Mouse (Mus musculus): ENCODE results near the gene Ctrc. TPM values are rescaled to one million over a fixed set of nuclear protein-coding genes. Genes with fewer than 3 reads are reported as not detected.

The Ctrc gene
- 4.7 TPM in 1 of 2 replicates, not detected in the other for polyA plus RNA-seq (2012; rRNA removed)

DNA sequence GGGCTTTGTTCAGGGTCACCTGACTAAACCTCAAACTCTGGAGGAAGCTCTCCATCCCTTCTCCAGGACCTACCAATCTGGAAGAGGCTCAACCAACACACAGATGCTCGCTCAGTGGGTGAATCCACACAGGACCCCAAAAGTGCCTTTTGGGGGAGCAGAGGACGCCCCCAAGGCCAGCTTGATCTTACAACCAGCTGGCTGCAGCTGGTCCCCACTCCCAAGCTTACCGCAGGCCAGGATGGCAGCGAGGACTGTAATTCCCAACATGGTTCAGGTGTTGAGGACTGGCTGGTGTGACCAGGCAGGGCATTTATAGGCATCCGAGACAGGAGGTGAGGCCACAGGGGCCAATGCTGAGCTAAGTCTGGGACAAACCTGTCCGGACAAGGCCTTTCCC lies at the start of gene Ctrc:
Gene Ctrc (minus strand): TSS at position 361 of the 400 bp plus-strand sequence.
- Histone ChIP-seq H3K4me3 (replicated peaks; ENCODE audit: extremely low read depth, low read depth, low read length) (no peak within 1 kb of the TSS), H3K4me1 (ENCODE audit: control insufficient read depth, insufficient read depth, low read length) (no peaks in the 10 kb centered on the region)
- 86% methylated on average over 6 of the region's 6 CpGs for WGBS
- DNase-seq = no peak
- TF ChIP-seq CTCF (IDR thresholded peaks at IDR 0.05; ENCODE audit: insufficient read depth, low read length) (no peak), POLR2A (IDR thresholded peaks at IDR 0.05; ENCODE audit: borderline replicate concordance, extremely low read depth, low read depth, low read length) (no peak)

DNA sequence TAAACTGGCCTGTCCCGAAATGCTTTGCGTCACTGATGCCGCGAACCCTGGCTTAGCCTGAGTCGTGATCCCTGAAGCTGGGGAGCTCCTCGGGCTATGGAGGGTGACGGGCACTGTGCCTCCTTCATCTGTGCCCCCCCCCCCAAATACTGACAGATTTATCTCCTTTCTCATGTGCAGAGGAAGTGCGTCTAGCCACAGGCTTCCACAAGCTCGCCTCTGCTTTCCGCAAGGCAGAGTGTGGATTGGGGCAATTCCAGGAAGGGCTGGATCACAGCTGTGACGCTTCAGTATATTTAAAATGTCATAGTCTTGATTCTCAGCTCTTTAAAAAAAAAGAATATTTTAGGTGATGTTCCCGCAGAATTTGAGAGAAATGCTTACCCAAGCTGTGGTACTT lies 49.6 kb upstream of the Ctrc start:
- DNase-seq = no peak
- no peak overlapping the region for H3K4me3 ChIP-seq (replicated peaks; ENCODE audit: extremely low read depth, low read depth, low read length)
- 40% methylated on average over 12 of the region's 12 CpGs for WGBS

DNA sequence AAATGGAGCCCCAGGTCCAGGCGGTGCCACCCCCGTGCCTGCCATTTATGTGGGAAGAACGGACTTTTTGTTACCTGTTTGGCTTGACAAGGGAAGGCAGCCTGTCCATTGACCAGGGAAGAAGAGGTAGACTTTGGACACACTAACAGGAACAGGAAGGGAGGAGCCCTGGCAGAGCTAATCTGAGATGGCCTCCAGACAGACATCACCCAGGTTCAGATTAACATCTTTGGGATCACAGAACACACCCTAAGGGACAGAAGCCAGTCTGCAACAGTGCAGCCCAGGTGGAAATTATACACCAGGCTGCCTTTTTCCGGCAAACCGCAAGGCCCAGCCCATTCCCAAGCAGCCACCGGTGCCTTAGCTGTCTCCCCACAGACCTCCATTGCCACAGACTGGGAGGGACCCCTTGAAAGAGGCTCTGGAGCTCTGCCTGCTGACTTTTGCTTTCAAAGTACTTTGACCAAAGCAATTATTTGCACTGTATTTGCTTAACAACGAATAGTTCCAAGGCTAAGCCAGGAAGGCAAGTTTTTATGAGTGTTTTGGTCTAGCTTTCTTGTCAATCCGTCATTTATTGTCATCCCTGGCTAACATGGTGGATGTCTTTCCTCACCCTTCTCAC lies 47.1 kb upstream of the Ctrc start:
- no peak for DNase-seq
- no peak for TF ChIP-seq CTCF (IDR thresholded peaks at IDR 0.05; ENCODE audit: insufficient read depth, low read length)
- WGBS = 75% methylated on average over 8 of the region's 8 CpGs
- H3K4me1 ChIP-seq (ENCODE audit: control insufficient read depth, insufficient read depth, low read length) = no peaks in the 10 kb centered on the region
- no peak overlapping the region for H3K4me3 ChIP-seq (replicated peaks; ENCODE audit: extremely low read depth, low read depth, low read length)

More for the DNA sequence above, 49.6 kb upstream of the Ctrc start:
- TF ChIP-seq POLR2A (IDR thresholded peaks at IDR 0.05; ENCODE audit: borderline replicate concordance, extremely low read depth, low read depth, low read length) (no peak), CTCF (IDR thresholded peaks at IDR 0.05; ENCODE audit: insufficient read depth, low read length) (no peak)
- no peaks in the 10 kb centered on the region; the same call in 1 of the 2 replicates for H3K4me1 ChIP-seq (ENCODE audit: control insufficient read depth, insufficient read depth, low read length)

DNA sequence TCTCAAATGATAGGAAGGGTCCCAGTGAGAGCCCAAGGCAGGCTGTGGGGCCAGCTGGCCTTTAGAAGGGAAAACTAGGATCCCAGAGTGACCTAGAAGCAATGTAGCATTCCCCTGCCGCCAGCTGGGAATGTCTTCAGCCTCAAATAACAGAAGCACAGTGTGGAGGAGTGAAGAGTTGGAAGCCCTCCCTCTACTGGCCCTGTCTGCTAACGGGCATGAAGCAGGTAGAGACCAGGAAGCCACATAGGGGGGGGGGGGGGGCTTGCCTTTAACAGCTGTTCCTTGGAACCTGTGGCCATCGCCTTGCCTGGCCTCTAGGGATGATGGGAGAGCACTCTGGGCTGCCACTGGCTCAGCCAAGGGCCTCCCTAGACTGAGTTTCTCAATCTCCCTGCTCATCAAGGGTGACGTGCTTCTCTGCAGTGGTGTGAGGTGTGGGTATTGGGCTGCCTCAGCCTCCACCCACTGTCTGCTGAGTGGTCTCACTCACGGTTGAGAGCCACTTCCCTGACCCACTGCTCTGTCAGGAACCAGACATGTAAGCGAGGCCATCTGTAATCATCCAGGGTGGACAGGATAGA lies 40.3 kb upstream of the Ctrc start:
- Histone ChIP-seq H3K4me1 (ENCODE audit: control insufficient read depth, insufficient read depth, low read length) (no peaks in the 10 kb centered on the region), H3K4me3 (replicated peaks; ENCODE audit: extremely low read depth, low read depth, low read length) (no peak overlapping the region)
- TF ChIP-seq POLR2A (IDR thresholded peaks at IDR 0.05; ENCODE audit: borderline replicate concordance, extremely low read depth, low read depth, low read length) (no peak), CTCF (IDR thresholded peaks at IDR 0.05; ENCODE audit: insufficient read depth, low read length) (no peak)
- 37% methylated on average over 6 of the region's 6 CpGs for WGBS
- DNase-seq = no peak

DNA sequence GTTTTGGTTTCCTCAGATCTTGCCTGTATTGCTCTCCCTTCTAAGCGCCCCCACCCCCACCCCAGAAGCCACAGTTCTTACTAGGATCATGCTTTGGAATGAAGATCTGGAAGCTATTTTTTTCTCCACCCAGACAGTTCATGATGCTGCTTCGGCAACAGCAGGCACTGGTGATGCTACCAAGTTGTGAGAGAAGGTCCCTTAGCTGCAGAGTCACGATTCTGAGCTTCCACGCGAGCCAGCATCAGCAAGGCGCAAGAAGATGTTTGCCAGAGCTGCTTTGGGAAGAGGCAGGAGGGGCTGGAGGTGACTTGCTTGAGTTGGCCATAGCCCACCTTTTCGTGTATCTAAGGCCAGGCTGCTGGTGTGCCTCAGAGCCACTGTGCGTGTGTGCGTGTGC lies 39.3 kb upstream of the Ctrc start:
- TF ChIP-seq CTCF (IDR thresholded peaks at IDR 0.05; ENCODE audit: insufficient read depth, low read length) (no peak), POLR2A (IDR thresholded peaks at IDR 0.05; ENCODE audit: borderline replicate concordance, extremely low read depth, low read depth, low read length) (no peak)
- no peak for DNase-seq
- 67% methylated on average over 9 of the region's 9 CpGs for WGBS
- no peak overlapping the region for H3K4me3 ChIP-seq (replicated peaks; ENCODE audit: extremely low read depth, low read depth, low read length)
- H3K4me1 ChIP-seq (ENCODE audit: control insufficient read depth, insufficient read depth, low read length) = no peaks in the 10 kb centered on the region

DNA sequence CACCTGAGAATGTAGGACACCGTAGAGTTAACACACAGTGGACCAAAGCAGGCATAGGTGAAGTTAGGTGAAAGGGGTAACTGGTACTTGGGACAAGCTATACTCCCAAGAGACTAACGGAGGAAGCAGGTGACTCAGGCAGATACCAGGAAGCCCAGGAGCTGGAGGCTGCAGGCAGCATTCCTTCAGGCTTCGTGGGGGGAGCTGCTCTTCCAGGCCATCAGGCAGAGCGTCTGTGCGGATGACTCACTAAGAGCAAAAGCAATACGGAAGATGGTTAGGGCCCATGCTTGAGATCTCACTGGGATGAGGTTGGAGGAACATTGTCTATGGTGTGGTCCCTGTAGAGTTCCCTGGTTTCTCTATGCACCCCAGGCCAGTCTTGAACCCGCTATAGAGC lies 36.7 kb upstream of the Ctrc start:
- 80% methylated on average over 7 of the region's 7 CpGs for WGBS
- Histone ChIP-seq H3K4me1 (ENCODE audit: control insufficient read depth, insufficient read depth, low read length) (no peaks in the 10 kb centered on the region), H3K4me3 (replicated peaks; ENCODE audit: extremely low read depth, low read depth, low read length) (no peak overlapping the region)
- DNase-seq = no peak
- TF ChIP-seq CTCF (IDR thresholded peaks at IDR 0.05; ENCODE audit: insufficient read depth, low read length) = no peak

DNA sequence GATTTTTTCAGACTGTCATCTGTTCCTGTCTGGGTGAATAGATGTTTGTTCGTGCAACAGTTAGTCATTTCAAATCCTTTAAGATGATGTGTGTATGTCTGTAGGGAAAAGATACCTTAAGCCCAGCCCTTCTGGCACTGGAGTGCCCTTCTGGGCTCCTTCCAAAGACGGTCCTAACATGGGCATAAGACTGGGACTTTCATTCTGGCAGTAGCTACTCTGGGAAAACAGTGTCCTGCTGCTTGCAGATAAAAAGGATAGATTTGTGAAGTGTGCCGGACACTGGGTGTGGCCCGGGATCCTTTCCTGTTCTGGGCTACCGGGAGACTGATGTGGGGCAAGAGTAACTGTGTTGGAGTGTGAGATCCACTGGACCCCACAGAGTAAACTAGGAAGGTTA lies 35.8 kb upstream of the Ctrc start:
- TF ChIP-seq POLR2A (IDR thresholded peaks at IDR 0.05; ENCODE audit: borderline replicate concordance, extremely low read depth, low read depth, low read length) (no peak), CTCF (IDR thresholded peaks at IDR 0.05; ENCODE audit: insufficient read depth, low read length) (no peak)
- H3K4me3 ChIP-seq (replicated peaks; ENCODE audit: extremely low read depth, low read depth, low read length) = no peak overlapping the region
- H3K4me1 ChIP-seq (ENCODE audit: control insufficient read depth, insufficient read depth, low read length) = no peaks in the 10 kb centered on the region
- DNase-seq = no peak
- 23% methylated on average over 5 of the region's 5 CpGs for WGBS

DNA sequence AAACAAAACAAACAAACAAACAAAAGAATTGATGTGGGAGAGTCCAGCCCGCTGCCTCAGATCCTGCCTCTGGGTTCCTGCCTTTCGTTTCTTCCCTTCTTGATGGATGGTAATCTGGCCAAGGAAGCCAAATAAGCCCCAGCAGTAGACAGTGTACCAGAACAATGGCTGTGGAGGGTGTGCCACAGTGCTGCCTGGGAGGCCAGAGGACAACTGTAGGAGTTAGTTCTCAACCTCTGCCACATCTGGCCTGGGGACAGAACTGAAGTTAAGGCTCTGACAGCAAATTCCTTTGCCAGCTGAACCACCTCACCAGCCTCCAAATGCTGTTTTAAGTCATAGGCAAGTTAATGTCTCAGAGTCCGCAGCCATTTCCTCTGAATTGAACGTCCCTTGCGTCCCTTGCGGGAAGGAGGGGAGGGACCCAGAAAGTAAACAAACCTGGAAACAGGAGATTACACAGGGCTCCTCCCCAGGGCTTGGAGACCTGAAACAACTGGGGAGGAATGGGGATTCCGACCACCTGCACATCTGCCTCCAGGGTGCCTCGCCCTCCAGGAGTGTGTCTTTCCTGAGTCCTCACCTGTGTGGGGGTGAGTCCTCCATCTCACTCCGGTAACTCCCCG lies 35.2 kb upstream of the Ctrc start:
- no peak for DNase-seq
- TF ChIP-seq CTCF (IDR thresholded peaks at IDR 0.05; ENCODE audit: insufficient read depth, low read length) (no peak), POLR2A (IDR thresholded peaks at IDR 0.05; ENCODE audit: borderline replicate concordance, extremely low read depth, low read depth, low read length) (no peak)
- Histone ChIP-seq H3K4me3 (replicated peaks; ENCODE audit: extremely low read depth, low read depth, low read length) (no peak overlapping the region), H3K4me1 (ENCODE audit: control insufficient read depth, insufficient read depth, low read length) (no peaks in the 10 kb centered on the region)
- 50% methylated on average over 10 of the region's 10 CpGs for WGBS

DNA sequence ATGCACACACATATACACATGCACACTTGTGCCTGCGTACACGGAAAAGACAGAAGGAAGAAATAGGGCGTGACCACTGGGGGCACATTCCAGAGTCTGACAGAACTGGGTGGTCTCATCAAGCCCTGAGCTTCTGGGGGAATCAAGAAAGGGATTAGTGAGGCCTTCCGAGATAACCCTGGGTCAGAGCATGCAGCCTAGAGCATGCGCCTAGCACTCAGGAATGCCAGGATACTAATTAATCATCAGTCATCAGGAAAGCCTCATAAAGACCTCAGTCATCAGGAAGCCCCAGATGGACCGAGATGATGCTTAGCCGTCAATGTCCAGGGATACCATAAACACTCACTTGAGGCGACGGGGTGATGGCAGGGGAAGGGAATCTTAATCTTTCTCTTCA lies 33.7 kb upstream of the Ctrc start:
- WGBS = 60% methylated on average over 9 of the region's 9 CpGs
- Histone ChIP-seq H3K4me1 (ENCODE audit: control insufficient read depth, insufficient read depth, low read length) (peaks cover 3% of the 10 kb centered on the region; the same call in 1 of the 2 replicates), H3K4me3 (replicated peaks; ENCODE audit: extremely low read depth, low read depth, low read length) (no peak overlapping the region)
- no peak for DNase-seq
- TF ChIP-seq POLR2A (IDR thresholded peaks at IDR 0.05; ENCODE audit: borderline replicate concordance, extremely low read depth, low read depth, low read length) (no peak), CTCF (IDR thresholded peaks at IDR 0.05; ENCODE audit: insufficient read depth, low read length) (no peak)

DNA sequence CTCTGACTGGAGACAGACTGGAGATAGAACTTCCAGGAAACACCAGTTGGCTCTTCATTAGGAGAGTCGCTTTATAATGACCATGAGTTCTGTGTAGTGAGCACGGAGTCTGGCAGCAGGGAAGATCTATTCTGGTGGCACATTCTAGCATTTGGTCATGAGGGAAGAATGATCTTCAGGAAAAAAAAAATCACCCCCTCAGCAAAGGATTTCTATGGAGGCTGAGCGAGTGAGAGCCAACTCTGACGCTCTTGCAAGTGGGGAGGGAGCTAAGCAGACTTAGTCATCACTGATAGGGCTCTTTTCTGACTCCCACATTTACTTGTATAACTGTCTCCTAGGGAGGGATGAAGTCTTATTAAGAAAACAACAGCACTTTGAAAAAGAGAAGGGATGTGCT lies 32.9 kb upstream of the Ctrc start:
- peaks cover 3% of the 10 kb centered on the region; the same call in 1 of the 2 replicates for H3K4me1 ChIP-seq (ENCODE audit: control insufficient read depth, insufficient read depth, low read length)
- 49% methylated on average over 4 of the region's 4 CpGs for WGBS
- H3K4me3 ChIP-seq (replicated peaks; ENCODE audit: extremely low read depth, low read depth, low read length) = no peak overlapping the region
- no peak for TF ChIP-seq POLR2A (IDR thresholded peaks at IDR 0.05; ENCODE audit: borderline replicate concordance, extremely low read depth, low read depth, low read length)
- DNase-seq = no peak
